ENCODE assay signal across 8 mouse cellular contexts in genomic region chr3:95905146-95905939, GRCm38 (mm10). TPM values are rescaled to one million over a fixed set of nuclear protein-coding genes. Genes with fewer than 3 reads are reported as not detected.
DNase-seq lines count a peak whose midpoint lies in the region.

No protein-coding gene starts in this region.

- DNase-seq in right cerebral cortex, adult 18-20 months, result peak; percentile 70
- DNase-seq in right cerebral cortex, postnatal 25 days, result no peak
- DNase-seq in embryo, embryonic 9.5 days (ENCODE audit: extremely low spot score), result peak; percentile 90
- DNase-seq in heart, postnatal 10 days, result peak; percentile 52 to 61
- peak; percentile 92 for DNase-seq in layer of hippocampus, adult 9-11 months
- DNase-seq in mesoderm, embryonic 11.5 days (ENCODE audit: low read depth, low spot score), result peak; percentile 82
- peak; percentile 51 for DNase-seq in thymus, postnatal 25 days
- no peak for DNase-seq in urinary bladder, postnatal 10 days (ENCODE audit: low spot score)

- intact Hi-C loops in heart, postnatal 10 days (cut with DNase I), result no loop called here

RNA-seq across cellular contexts. Expression of gene Car14, which starts 0.9 kb away (rescaled TPM):
- 100 to 1,000 TPM; 142 to 150 TPM for total RNA-seq in heart, postnatal 10 days (2021)

RNA-seq across cellular contexts. Expression of gene Aph1a, which starts 11.6 kb away (rescaled TPM):
- 100 to 1,000 TPM; 147 to 151 TPM for total RNA-seq in heart, postnatal 10 days (2021)

RNA-seq across cellular contexts. Expression of gene BC028528, which starts 13.5 kb away (rescaled TPM):
- 10 to 100 TPM; 26.1 to 38.7 TPM for total RNA-seq in heart, postnatal 10 days (2021)

RNA-seq across cellular contexts. Expression of gene Ciart, which starts 23.3 kb away (rescaled TPM):
- total RNA-seq in heart, postnatal 10 days (2021), result 1 to 10 TPM; 2.2 to 2.9 TPM

RNA-seq across cellular contexts. Expression of gene Anp32e, which starts 23.7 kb away (rescaled TPM):
- total RNA-seq in heart, postnatal 10 days (2021), result 100 to 1,000 TPM; 102 to 109 TPM

Comparison
In these comparisons a context has a peak if more than half of its experiments do, and no peak if none do; other contexts are left out.
1. DNase-seq: peak in right cerebral cortex, adult 18-20 months (single experiment), embryo, embryonic 9.5 days (single experiment), heart, postnatal 10 days (2 of 2), layer of hippocampus, adult 9-11 months (single experiment), mesoderm, embryonic 11.5 days (single experiment) and thymus, postnatal 25 days (single experiment); none in right cerebral cortex, postnatal 25 days (single experiment) and urinary bladder, postnatal 10 days (single experiment).